Mouse (Mus musculus) forebrain, embryonic 12.5 days (tissue): ENCODE measurements around the gene Ager. TPM values are rescaled to one million over a fixed set of nuclear protein-coding genes. Genes with fewer than 3 reads are reported as not detected.

Experiments used
- ATAC-seq: fragments of 200-750 bp; cut with Nextera tagmentation; 2 replicates; pipeline ENCODE4 v1.8.0; 2017; ENCODE audit warnings: moderate TSS enrichment; ENCODE audit not compliant: low FRiP score
- H3K27ac ChIP-seq: fragments of 300-500 bp; sonication (generic); 2 replicates; pipeline ENCODE4 v1.5.1; 2016; ENCODE audit warnings: mild to moderate bottlenecking
- H3K27me3 ChIP-seq: fragments of 300-500 bp; sonication (generic); 2 replicates; pipeline ENCODE4 v1.6.1; 2016; ENCODE audit warnings: mild to moderate bottlenecking
- H3K36me3 ChIP-seq: fragments of 300-500 bp; sonication (generic); replicated peaks from 2 replicates; pipeline ENCODE4 v1.6.1; 2016; ENCODE audit warnings: mild to moderate bottlenecking
- H3K4me1 ChIP-seq: fragments of 300-500 bp; sonication (generic); 2 replicates; pipeline ENCODE4 v1.6.1; 2016
- H3K4me2 ChIP-seq: fragments of 300-500 bp; sonication (generic); 2 replicates; pipeline ENCODE4 v1.6.1; 2016; ENCODE audit warnings: mild to moderate bottlenecking, moderate library complexity
- H3K4me3 ChIP-seq: fragments of 300-500 bp; sonication (generic); replicated peaks from 2 replicates; pipeline ENCODE4 v1.5.1; 2016; ENCODE audit warnings: mild to moderate bottlenecking
- H3K9ac ChIP-seq: fragments of 300-500 bp; sonication (generic); 2 replicates; pipeline ENCODE4 v1.6.1; 2016; ENCODE audit warnings: mild to moderate bottlenecking
- H3K9me3 ChIP-seq: fragments of 300-500 bp; sonication (generic); 2 replicates; pipeline ENCODE4 v1.6.1; 2016
- WGBS: fragments of 180-500 bp; shearing (Covaris S2); methylation state at CpG from one replicate; pipeline ENCODE4 v1.1.7; 2016; 5-methylcytosine and 5-hydroxymethylcytosine counted together
- polyA plus RNA-seq: library from polyadenylated mRNA; unstranded; fragments of >200 nt; fragmentation: Nextera tagmentation; extraction: Ambion mirVana; gene quantifications from 2 replicates; pipeline ENCODE4 v1.2.1, GENCODE M21; 2016

The Ager gene
- polyA plus RNA-seq, 1 experiment from 2014 or later: 2.6 TPM

- Histone ChIP-seq H3K4me3 (peak within 1 kb of the TSS; percentile 71), H3K36me3 (no peaks in the 10 kb centered on the region), H3K27me3 (peaks cover 53% of the 10 kb centered on the region), H3K9me3 (no peaks in the 10 kb centered on the region), H3K4me1 (peaks cover 64% of the 10 kb centered on the region), H3K4me2 (peak within 1 kb of the TSS; percentile 87), H3K9ac (peak within 1 kb of the TSS; percentile 73), H3K27ac (peak within 1 kb of the TSS; percentile 92)
- ATAC-seq: peak; percentile 48
- 0% methylated on average over 14 of the region's 16 CpGs for WGBS
These were observed 31.6 kb downstream of the Ager start, which contains the start of gene Prrt1 for GRCm38 (mm10) chr17:34629221-34629751. Prrt1 (plus strand) TSS chr17:34629533.

DNA sequence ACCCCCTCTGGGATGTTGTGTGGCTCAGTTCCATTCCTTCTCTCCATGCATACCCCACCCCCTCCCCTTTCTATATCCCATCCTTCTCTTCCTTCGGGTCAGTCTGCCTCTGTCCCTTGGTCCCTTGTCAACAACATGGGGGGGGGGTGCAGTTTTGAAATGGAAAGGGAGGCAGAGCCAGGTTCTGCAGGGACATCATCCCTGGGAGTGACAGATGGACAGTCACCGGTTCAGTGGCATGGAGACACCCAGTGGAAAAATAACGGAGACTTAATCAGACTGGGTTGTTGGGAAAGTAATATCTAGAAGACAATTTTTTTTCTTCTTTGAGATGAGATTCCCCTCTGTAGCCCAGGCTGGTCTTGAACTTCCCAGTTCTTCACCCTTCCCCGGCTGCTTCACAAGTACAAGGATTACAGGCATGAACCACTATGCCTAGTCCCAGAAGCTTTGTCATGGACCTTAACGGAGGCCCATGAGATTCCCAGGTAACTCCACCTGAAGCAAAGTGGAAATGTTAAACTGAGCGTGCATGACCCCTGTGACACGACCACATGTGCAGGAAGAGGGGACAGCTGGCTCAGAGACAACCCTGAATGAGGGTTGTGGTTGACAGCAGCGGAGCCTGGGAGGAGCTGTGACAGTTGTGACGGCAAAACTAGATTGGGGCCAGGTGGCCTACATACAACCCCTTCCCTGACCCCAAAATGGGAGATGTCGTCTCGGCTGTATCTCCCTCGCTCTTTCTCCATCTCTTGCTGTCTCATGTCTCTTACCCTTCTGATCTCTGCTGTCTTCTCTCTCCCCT, 32.3 kb downstream of the Ager start:
- no peak for ATAC-seq
- H3K4me3 ChIP-seq: peak overlapping the region; percentile 38
- no peaks in the 10 kb centered on the region for H3K9me3 ChIP-seq
- H3K4me2 ChIP-seq: peak overlapping the region; percentile 87
- H3K4me1 ChIP-seq: peaks cover 64% of the 10 kb centered on the region
- H3K27ac ChIP-seq: no peak overlapping the region
- no peaks in the 10 kb centered on the region for H3K36me3 ChIP-seq
- H3K9ac ChIP-seq: peak overlapping the region; percentile 73
- WGBS: 17% methylated on average over 12 of the region's 12 CpGs
- peaks cover 53% of the 10 kb centered on the region for H3K27me3 ChIP-seq

DNA sequence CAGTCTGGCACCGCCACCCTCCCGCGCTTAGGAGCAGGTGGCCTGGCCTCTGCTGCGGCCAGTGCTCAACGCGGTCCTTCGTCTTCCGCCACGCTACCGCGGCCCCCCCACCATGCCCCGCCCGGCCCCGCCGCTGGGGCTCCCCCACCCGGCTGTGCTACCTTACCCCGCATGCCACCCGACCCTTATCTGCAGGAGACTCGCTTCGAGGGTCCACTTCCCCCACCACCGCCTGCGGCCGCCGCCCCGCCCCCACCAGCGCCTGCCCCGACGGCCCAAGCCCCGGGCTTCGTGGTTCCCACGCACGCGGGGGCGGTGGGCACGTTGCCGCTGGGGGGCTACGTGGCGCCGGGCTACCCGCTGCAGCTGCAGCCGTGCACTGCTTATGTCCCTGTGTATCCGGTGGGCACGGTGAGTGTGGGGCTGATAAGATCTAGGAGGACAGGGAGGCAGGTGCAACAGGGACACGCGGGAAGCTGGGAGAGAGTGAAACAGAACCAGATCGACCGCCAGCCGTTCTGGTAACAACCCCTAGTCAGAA, 33.2 kb downstream of the Ager start:
- WGBS: 4% methylated on average over 45 of the region's 48 CpGs
- Histone ChIP-seq H3K9ac (peak overlapping the region; percentile 51), H3K27me3 (peaks cover 54% of the 10 kb centered on the region), H3K4me3 (peak overlapping the region; percentile 38), H3K36me3 (no peaks in the 10 kb centered on the region), H3K27ac (no peak overlapping the region), H3K4me1 (peaks cover 62% of the 10 kb centered on the region), H3K4me2 (peak overlapping the region; percentile 87), H3K9me3 (no peaks in the 10 kb centered on the region)
- no peak for ATAC-seq

- no peak for ATAC-seq
- Histone ChIP-seq H3K36me3 (no peaks in the 10 kb centered on the region), H3K27ac (no peak overlapping the region), H3K9ac (peak overlapping the region; percentile 36), H3K9me3 (no peaks in the 10 kb centered on the region), H3K4me3 (peak overlapping the region; percentile 36), H3K4me2 (peak overlapping the region; percentile 87), H3K4me1 (peaks cover 54% of the 10 kb centered on the region), H3K27me3 (peaks cover 56% of the 10 kb centered on the region)
- WGBS: 5% methylated on average over 12 of the region's 12 CpGs
These were observed 34.0 kb downstream of the Ager start for GRCm38 (mm10) chr17:34631647-34632046.

DNA sequence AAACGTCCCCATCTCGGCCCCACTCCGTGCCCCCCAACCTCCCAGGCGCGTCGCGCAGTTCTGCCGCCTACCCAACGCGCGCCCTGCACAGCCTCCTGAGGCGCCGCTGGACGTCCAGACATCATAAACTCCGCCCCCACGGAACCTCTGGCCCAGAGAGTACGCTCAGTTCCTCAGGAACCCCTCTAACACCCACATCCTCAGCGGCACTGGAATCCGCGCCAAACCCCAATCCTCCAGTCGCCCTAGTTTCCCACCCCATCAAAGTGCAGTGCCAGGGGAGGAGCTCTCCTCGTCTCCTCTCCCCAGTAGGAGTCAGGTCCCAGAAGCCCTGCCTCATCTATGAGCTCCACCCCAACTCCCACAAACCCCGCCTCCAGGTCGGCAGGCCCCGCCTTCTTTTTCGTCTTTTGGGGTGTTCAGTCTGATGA, 34.6 kb downstream of the Ager start:
- H3K27ac ChIP-seq: no peak overlapping the region
- H3K9ac ChIP-seq: peak overlapping the region; percentile 36
- no peaks in the 10 kb centered on the region for H3K36me3 ChIP-seq
- no peaks in the 10 kb centered on the region for H3K9me3 ChIP-seq
- peaks cover 52% of the 10 kb centered on the region for H3K4me1 ChIP-seq
- peak overlapping the region; percentile 87 for H3K4me2 ChIP-seq
- peaks cover 56% of the 10 kb centered on the region for H3K27me3 ChIP-seq
- H3K4me3 ChIP-seq: peak overlapping the region; percentile 36
- ATAC-seq: no peak
- under 1% methylated on average over 26 of the region's 26 CpGs for WGBS

DNA sequence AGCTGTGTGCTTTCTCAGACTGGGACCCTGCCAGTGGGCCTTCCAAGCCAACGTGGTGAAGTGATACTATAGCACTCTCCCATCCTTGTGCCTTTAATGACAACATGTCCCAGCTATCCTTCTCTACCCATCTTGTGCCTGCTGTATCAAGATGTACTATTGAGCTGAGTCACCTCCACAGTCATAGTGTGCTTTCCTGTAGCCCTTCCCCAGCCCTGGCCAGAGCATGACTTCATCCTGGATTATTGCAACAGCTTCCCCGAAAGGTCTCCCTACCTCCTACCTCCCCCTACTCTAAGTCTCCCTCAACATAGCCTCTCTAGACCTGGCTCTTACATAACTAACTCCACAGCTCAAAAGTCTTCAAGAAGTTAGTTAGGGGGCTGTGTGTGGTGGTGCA, 38.0 kb downstream of the Ager start:
- no peak overlapping the region for H3K9ac ChIP-seq
- ATAC-seq: no peak
- 75% methylated on average over 2 of the region's 2 CpGs for WGBS
- no peak overlapping the region for H3K4me3 ChIP-seq
- peaks cover 24% of the 10 kb centered on the region for H3K4me1 ChIP-seq
- H3K4me2 ChIP-seq: no peak overlapping the region
- H3K27me3 ChIP-seq: peaks cover 37% of the 10 kb centered on the region
- H3K36me3 ChIP-seq: no peaks in the 10 kb centered on the region
- no peaks in the 10 kb centered on the region for H3K9me3 ChIP-seq
- no peak overlapping the region for H3K27ac ChIP-seq

GRCm38 (mm10) chr17:34637459-34637858, 39.8 kb downstream of the Ager start:
- no peak overlapping the region for H3K4me2 ChIP-seq
- no peak overlapping the region for H3K9ac ChIP-seq
- no peaks in the 10 kb centered on the region for H3K36me3 ChIP-seq
- peaks cover 19% of the 10 kb centered on the region for H3K27me3 ChIP-seq
- no peak overlapping the region for H3K4me3 ChIP-seq
- ATAC-seq: no peak
- WGBS: 70% methylated on average over 3 of the region's 3 CpGs
- peaks cover 16% of the 10 kb centered on the region for H3K4me1 ChIP-seq
- no peaks in the 10 kb centered on the region for H3K9me3 ChIP-seq
- no peak overlapping the region for H3K27ac ChIP-seq

DNA sequence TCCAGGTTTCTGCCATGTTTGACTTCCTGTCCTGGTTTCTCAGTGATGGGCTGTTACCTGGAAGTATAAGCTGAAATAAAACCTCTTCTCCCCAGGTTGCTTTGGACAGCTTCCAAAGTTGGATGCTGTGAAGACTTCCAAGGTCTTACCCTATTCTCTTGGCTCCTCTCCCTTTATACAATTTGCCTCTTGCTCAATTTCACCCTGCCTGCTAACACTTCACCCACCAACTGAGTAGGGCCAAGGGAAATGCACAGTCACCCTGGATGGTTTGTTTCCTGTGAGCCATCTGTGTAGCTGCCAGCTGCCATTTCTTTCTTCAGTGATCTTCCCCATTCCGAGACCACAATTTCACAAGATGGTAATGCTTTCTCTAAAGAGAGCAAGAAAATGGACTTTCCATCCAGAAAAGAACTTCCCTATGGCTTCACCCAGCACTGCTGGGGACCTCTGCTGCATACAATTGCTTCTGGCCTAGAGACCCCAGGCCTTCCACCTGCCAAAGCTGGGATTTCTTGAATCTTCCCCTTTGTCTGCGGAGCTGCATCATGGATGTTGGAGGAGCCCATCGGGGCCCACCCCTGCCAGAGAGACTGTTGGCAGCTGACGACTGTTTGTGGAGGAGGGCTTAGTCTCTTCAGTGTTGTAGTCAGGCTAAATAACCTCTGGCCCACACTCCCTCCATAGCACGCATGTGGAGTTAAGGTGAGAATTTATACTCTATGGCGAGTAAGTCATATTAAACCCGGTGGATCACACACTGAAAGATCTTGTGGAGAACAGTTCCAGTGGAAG, 42.0 kb downstream of the Ager start:
- Histone ChIP-seq H3K36me3 (no peaks in the 10 kb centered on the region), H3K9ac (no peak overlapping the region), H3K27me3 (peaks cover 3% of the 10 kb centered on the region; the same call in 1 of the 2 replicates), H3K27ac (no peak overlapping the region), H3K9me3 (no peaks in the 10 kb centered on the region), H3K4me3 (no peak overlapping the region), H3K4me1 (peaks cover 13% of the 10 kb centered on the region), H3K4me2 (no peak overlapping the region)
- ATAC-seq: no peak
- WGBS: 85% methylated on average over 7 of the region's 7 CpGs

GRCm38 (mm10) chr17:34640778-34641601, 43.3 kb downstream of the Ager start:
- H3K9me3 ChIP-seq: no peaks in the 10 kb centered on the region
- no peak overlapping the region for H3K4me3 ChIP-seq

DNA sequence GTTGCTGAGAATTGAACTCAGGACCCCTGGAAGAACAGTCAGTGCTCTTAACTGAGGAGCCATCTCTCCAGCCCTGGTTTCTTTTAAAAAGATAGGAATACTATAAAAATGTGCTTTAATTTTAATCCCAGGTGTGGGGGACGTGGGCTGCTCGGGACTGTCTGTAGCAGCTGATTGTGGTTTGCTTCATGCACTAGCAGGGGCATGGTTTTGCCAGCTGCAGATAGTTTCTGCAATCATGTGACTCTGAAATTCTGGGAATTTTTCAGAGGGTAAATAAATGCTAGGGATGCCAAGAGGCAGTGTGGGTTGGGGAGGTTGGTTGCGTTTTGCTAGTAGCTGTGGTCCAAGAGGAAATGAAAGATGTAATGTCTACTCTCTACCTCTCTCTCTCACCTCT, 44.3 kb downstream of the Ager start:
- peaks cover 30% of the 10 kb centered on the region for H3K4me1 ChIP-seq
- H3K9me3 ChIP-seq: no peaks in the 10 kb centered on the region
- 82% methylated on average over 3 of the region's 3 CpGs for WGBS
- H3K27me3 ChIP-seq: no peaks in the 10 kb centered on the region
- ATAC-seq: no peak
- H3K36me3 ChIP-seq: 0 out of 2 replicates have a peak, but pooled peaks cover 5% of the 10 kb centered on the region
- H3K27ac ChIP-seq: peak overlapping the region; percentile 85
- H3K4me3 ChIP-seq: no peak overlapping the region
- no peak overlapping the region for H3K9ac ChIP-seq
- H3K4me2 ChIP-seq: no peak overlapping the region

More at GRCm38 (mm10) chr17:34640778-34641601, 43.3 kb downstream of the Ager start:
- peaks cover under 1% of the 10 kb centered on the region; the same call in 1 of the 2 replicates for H3K27me3 ChIP-seq
- 0 out of 2 replicates have a peak overlapping the region, but pooled peaks have one; percentile 5 for H3K9ac ChIP-seq
- H3K27ac ChIP-seq: peak overlapping the region; percentile 85
- WGBS: 11% methylated on average over 11 of the region's 11 CpGs
- ATAC-seq: 0 out of 2 replicates have a peak, but pooled peaks have one; percentile 18
- H3K4me2 ChIP-seq: no peak overlapping the region
- peaks cover 24% of the 10 kb centered on the region for H3K4me1 ChIP-seq
- H3K36me3 ChIP-seq: 0 out of 2 replicates have a peak, but pooled peaks cover under 1% of the 10 kb centered on the region

DNA sequence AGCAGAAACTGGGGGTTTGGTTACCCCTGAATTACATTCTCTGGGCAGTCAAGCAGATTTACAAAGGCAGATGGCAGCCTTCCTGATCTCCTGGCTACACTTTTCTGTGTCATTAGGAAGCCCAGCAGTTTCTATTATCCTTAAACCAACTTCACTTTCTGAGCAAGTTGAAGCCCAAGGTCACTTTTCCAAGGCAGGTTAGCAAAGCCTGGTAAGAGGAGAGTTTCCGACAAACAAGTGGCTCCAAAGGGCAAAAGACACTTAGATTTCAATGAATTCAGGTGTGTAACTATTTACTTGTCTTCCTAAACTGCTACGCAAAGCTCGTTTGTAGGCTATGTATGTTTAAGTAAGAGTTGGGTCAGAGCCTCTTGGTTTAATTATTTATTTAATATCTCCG, 45.7 kb downstream of the Ager start:
- H3K27me3 ChIP-seq: no peaks in the 10 kb centered on the region
- WGBS: 91% methylated on average over 4 of the region's 4 CpGs
- no peak for ATAC-seq
- H3K4me1 ChIP-seq: peaks cover 40% of the 10 kb centered on the region
- no peak overlapping the region for H3K4me3 ChIP-seq
- no peaks in the 10 kb centered on the region for H3K9me3 ChIP-seq
- no peak overlapping the region for H3K4me2 ChIP-seq
- no peak overlapping the region for H3K27ac ChIP-seq
- H3K36me3 ChIP-seq: 0 out of 2 replicates have a peak, but pooled peaks cover 5% of the 10 kb centered on the region
- no peak overlapping the region for H3K9ac ChIP-seq
